Mouse (Mus musculus) heart, embryonic 16.5 days (tissue): ENCODE measurements at regions not wholly inside any gene's neighbourhood (a gene's known extent, or its start where the extent isn't known, plus 50 kb on each side); places are given as distances from the start of the nearest gene placed in this dataset.
"Not testable (repeated sequence)": the region's sequence is repeated elsewhere in the genome, so short reads cannot be mapped to it uniquely, and the experiment has no call there.

Source experiments
- ATAC-seq: fragments of 200-750 bp; cut with Nextera tagmentation; replicated peaks from 2 replicates; pipeline ENCODE4 v1.8.0; 2017; ENCODE audit warnings: moderate number of reproducible peaks; ENCODE audit not compliant: insufficient read depth, low FRiP score; ENCODE audit errors: extremely low read depth
- H3K27ac ChIP-seq: fragments of 300-500 bp; sonication (generic); 2 replicates; pipeline ENCODE4 v1.5.1; 2014; ENCODE audit warnings: mild to moderate bottlenecking, low read length, control low read depth, moderate library complexity
- H3K27me3 ChIP-seq: fragments of 300-500 bp; sonication (generic); 2 replicates; pipeline ENCODE4 v1.6.1; 2014; ENCODE audit warnings: low read length, mixed read lengths; ENCODE audit not compliant: control insufficient read depth, insufficient read depth
- H3K36me3 ChIP-seq: fragments of 300-500 bp; sonication (generic); 2 replicates; pipeline ENCODE4 v1.6.1; 2014; ENCODE audit not compliant: control insufficient read depth, insufficient read depth
- H3K4me1 ChIP-seq: fragments of 300-500 bp; sonication (generic); 2 replicates; pipeline ENCODE4 v1.6.1; 2014; ENCODE audit warnings: low read length, mixed read lengths; ENCODE audit not compliant: control insufficient read depth, insufficient read depth
- H3K4me2 ChIP-seq: fragments of 300-500 bp; sonication (generic); 2 replicates; pipeline ENCODE4 v1.6.1; 2014; ENCODE audit warnings: low read depth, mild to moderate bottlenecking, control low read depth, low read length
- H3K4me3 ChIP-seq: fragments of 300-500 bp; sonication (generic); 2 replicates; pipeline ENCODE4 v1.5.1; 2014; ENCODE audit warnings: mild to moderate bottlenecking, control low read depth, low read length
- H3K9ac ChIP-seq: fragments of 300-500 bp; sonication (generic); 2 replicates; pipeline ENCODE4 v1.6.1; 2014; ENCODE audit warnings: low read length, control low read depth
- H3K9me3 ChIP-seq: fragments of 300-500 bp; sonication (generic); replicated peaks from 2 replicates; pipeline ENCODE4 v1.6.1; 2016; ENCODE audit warnings: low read length; ENCODE audit not compliant: control insufficient read depth
- WGBS: fragments of 180-500 bp; shearing (Covaris S2); extraction: QIAGEN DNeasy Blood & Tissue Kit; methylation state at CpG from one replicate; pipeline ENCODE4 v1.1.7; 2014; 5-methylcytosine and 5-hydroxymethylcytosine counted together

DNA sequence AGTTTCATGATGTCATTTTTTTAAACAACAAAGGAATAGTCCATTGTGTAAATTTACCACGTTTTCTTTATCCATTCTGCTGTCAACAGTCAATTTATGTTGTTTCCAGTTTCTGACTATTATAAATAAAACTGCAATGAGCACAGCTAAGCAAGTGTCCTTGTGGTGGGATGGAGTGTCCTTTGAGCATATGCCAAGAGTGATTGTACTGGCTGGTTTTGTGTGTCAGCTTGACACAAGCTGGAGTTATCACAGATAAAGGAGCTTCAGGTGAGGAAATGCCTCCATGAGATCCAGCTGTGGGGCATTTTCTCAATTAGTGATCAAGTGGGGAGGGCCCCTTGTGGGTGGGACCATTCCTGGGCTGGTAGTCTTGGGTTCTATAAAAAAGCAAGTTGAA, 130.1 kb upstream of the Tsc22d2 start:
- H3K27me3 ChIP-seq, ATAC-seq: not testable (repeated sequence)
- 43% methylated on average over 1 of the region's 1 CpGs for WGBS

DNA sequence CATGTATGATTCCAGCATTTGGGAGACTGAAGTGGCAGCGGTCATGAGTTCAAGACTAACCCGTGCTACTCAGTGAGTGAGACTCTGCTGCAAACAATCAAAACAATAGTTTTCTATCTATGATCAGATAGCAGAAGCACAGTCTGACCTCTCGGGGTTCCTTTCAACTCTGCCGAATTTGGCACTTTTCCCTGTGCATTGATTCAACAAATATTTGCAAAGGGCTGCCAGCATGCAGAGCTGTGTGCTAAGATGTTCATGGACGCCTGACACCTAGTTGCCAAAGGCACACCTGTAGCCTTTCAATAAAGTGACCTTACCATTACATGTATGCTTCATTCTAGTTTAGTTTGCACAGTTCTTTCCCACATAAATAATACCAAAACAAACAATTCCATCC, 118.7 kb upstream of the Tsc22d2 start:
- H3K9me3 ChIP-seq = no peaks in the 10 kb centered on the region
- H3K4me3 ChIP-seq = no peak overlapping the region
- H3K27me3 ChIP-seq = no peaks in the 10 kb centered on the region
- 72% methylated on average over 5 of the region's 5 CpGs for WGBS
- H3K4me2 ChIP-seq = no peak overlapping the region
- H3K36me3 ChIP-seq = no peaks in the 10 kb centered on the region
- H3K4me1 ChIP-seq = peaks cover 4% of the 10 kb centered on the region
- no peak overlapping the region for H3K27ac ChIP-seq
- H3K9ac ChIP-seq = no peak overlapping the region
- no peak for ATAC-seq

More for the DNA sequence above, 130.1 kb upstream of the Tsc22d2 start:
- H3K9me3 ChIP-seq, H3K27ac ChIP-seq, H3K4me2 ChIP-seq, H3K4me1 ChIP-seq, H3K4me3 ChIP-seq, H3K36me3 ChIP-seq, H3K9ac ChIP-seq: not testable (repeated sequence)

DNA sequence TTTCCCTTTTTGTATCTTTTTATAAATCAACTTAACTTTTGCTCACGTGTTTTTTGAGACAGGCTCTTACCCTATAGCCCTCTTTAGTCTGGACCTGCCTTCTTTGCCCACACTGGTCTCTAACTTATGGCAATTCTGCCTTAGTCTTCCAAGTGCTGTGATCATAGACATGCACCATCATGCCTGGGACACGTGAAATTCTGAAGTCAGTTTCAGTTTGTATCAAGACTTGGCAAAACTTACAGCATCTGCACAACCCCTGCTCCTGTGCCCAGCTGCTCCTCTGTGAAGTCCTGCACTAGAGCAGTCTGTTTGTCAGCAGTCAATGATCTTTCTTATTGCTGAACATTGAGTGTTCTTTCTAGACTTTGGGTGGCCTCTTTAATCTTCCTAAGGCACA, 114.3 kb upstream of the Tsc22d2 start:
- Histone ChIP-seq H3K9me3 (no peaks in the 10 kb centered on the region), H3K36me3 (no peaks in the 10 kb centered on the region), H3K4me3 (no peak overlapping the region), H3K9ac (no peak overlapping the region), H3K27me3 (no peaks in the 10 kb centered on the region), H3K27ac (no peak overlapping the region), H3K4me1 (peaks cover 8% of the 10 kb centered on the region; the same call in 1 of the 2 replicates), H3K4me2 (no peak overlapping the region)
- no peak for ATAC-seq
- 67% methylated on average over 2 of the region's 2 CpGs for WGBS

DNA sequence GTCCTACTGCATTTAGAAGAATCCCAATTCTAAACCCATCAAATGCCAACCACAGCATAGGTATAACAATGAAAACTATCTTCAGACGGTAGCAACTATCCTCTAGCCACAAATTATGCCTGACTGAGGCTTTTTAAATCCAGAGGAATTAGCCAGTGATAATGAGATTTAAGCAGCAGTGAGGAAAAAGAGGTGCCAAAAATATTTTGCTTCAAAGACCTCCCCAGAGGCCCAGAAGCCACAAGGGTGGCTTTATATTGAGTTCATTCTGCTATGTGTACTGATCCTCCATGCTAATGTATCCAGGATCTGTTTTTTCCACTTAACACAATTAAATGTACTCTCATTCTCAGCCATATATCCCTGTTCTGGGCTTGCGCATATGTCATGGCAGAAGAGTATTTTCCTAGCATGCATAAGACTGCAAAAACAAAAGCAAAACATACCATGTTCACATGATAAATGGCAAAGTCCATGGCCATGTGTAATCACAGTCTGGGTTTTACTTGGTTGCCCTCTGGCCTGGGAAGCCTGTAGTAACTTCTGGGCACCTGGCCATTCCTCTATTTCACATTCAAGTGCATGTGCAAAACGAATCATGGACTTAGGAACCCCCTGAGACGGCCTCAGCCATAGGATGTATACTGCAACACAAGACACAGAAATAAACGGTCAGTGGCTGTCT, 113.6 kb upstream of the Tsc22d2 start:
- no peaks in the 10 kb centered on the region for H3K9me3 ChIP-seq
- H3K36me3 ChIP-seq = no peaks in the 10 kb centered on the region
- no peak overlapping the region for H3K27ac ChIP-seq
- WGBS = 59% methylated on average over 5 of the region's 5 CpGs
- no peaks in the 10 kb centered on the region for H3K27me3 ChIP-seq
- peaks cover 8% of the 10 kb centered on the region; the same call in 1 of the 2 replicates for H3K4me1 ChIP-seq
- H3K4me3 ChIP-seq = no peak overlapping the region
- H3K9ac ChIP-seq = no peak overlapping the region
- ATAC-seq = no peak
- H3K4me2 ChIP-seq = no peak overlapping the region

DNA sequence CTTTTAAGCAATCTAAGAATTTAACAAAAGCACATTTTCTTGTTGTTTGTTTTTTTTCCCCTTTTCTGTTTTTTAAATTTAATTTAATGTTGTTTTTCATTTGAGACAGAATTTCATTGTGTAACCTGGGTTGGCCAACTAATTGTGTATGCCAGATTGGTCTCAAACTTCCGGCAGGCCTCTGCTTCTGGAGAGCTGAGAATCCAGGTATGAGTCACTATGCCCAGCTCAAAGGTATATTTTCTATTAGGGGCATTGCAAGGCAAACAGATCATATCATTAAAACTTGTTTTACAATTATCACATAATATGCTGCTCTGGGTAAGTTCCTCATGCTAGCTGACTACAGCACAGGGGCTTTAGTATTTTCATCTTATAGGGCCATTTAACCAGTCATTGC, 112.2 kb upstream of the Tsc22d2 start:
- Histone ChIP-seq H3K9me3 (no peaks in the 10 kb centered on the region), H3K27me3 (no peaks in the 10 kb centered on the region), H3K4me2 (no peak overlapping the region), H3K4me3 (no peak overlapping the region), H3K27ac (no peak overlapping the region), H3K36me3 (no peaks in the 10 kb centered on the region), H3K9ac (no peak overlapping the region), H3K4me1 (peaks cover 8% of the 10 kb centered on the region; the same call in 1 of the 2 replicates)
- 85% methylated on average over 1 of the region's 1 CpGs for WGBS
- ATAC-seq = no peak

DNA sequence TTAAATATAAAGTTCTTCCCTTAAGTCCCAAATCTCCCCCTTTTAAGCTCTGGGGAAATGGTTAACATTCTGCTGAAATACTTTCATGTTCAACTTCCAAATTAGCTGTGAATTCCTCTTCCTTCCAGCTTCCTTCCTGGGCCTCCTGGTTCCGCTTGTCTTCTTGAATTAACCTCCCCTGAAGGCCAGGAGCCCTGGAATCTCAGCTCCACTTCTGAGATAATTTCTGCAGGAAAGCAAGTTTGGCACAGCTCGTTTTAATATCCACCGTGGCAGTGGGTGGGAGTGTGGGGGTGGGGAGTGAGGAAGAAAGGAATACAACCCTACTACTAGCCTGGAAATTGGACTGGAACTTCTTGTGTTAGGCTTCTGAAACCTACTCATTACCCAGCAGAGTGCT, 110.8 kb upstream of the Tsc22d2 start:
- no peak overlapping the region for H3K9ac ChIP-seq
- peaks cover 8% of the 10 kb centered on the region; the same call in 1 of the 2 replicates for H3K4me1 ChIP-seq
- no peaks in the 10 kb centered on the region for H3K27me3 ChIP-seq
- no peak for ATAC-seq
- H3K9me3 ChIP-seq = no peaks in the 10 kb centered on the region
- H3K27ac ChIP-seq = no peak overlapping the region
- no peak overlapping the region for H3K4me2 ChIP-seq
- no peaks in the 10 kb centered on the region for H3K36me3 ChIP-seq
- H3K4me3 ChIP-seq = no peak overlapping the region
- 28% methylated on average over 3 of the region's 3 CpGs for WGBS

DNA sequence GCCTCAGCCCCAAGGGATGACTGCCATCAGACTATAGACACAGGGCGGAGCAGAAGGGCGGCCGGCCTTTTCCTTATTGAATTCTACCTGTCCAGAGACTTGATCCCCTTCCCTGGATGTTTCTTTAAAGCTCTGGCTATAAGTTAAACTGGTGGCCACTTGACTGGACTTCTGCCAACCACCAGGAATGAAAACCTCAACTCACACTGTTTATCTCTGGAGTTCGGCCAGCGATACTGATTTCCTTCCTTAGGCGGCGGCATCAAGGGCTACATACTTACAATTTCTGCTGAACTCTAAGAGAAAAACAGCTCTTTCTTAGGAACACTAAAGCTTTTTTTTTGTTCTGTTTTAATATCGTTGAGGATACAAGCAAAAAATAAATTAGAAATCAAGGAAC, 104.9 kb upstream of the Tsc22d2 start:
- Histone ChIP-seq H3K4me3 (no peak overlapping the region), H3K27me3 (no peaks in the 10 kb centered on the region), H3K36me3 (no peaks in the 10 kb centered on the region), H3K9ac (no peak overlapping the region), H3K4me1 (peaks cover 12% of the 10 kb centered on the region), H3K4me2 (peak overlapping the region; percentile 34; the same call in 1 of the 2 replicates), H3K27ac (no peak overlapping the region), H3K9me3 (no peaks in the 10 kb centered on the region)
- ATAC-seq = no peak
- 28% methylated on average over 8 of the region's 8 CpGs for WGBS

DNA sequence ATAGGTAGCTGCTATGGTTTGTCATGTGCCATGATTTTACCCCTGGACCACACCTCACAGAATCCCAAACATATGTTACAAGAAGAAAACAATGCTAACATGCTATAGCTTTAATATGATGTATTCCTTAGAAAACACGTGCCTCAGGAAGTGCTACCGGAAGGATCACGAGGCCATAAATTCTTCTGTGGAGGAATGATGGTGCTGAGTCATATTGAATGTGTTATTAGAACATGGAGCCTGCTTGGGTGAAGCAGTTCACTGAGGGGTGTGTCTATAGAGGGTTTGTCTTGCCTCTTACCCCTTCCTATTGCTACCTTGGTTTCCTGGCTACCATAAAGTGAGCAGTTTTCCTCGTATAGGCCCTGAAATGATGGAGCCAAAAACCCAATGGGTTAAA, 104.1 kb upstream of the Tsc22d2 start:
- no peak overlapping the region for H3K9ac ChIP-seq
- no peaks in the 10 kb centered on the region for H3K36me3 ChIP-seq
- H3K27ac ChIP-seq = no peak overlapping the region
- peaks cover 14% of the 10 kb centered on the region for H3K4me1 ChIP-seq
- no peak overlapping the region for H3K4me2 ChIP-seq
- no peak for ATAC-seq
- no peaks in the 10 kb centered on the region for H3K9me3 ChIP-seq
- H3K27me3 ChIP-seq = no peaks in the 10 kb centered on the region
- WGBS = 65% methylated on average over 4 of the region's 4 CpGs
- H3K4me3 ChIP-seq = no peak overlapping the region

DNA sequence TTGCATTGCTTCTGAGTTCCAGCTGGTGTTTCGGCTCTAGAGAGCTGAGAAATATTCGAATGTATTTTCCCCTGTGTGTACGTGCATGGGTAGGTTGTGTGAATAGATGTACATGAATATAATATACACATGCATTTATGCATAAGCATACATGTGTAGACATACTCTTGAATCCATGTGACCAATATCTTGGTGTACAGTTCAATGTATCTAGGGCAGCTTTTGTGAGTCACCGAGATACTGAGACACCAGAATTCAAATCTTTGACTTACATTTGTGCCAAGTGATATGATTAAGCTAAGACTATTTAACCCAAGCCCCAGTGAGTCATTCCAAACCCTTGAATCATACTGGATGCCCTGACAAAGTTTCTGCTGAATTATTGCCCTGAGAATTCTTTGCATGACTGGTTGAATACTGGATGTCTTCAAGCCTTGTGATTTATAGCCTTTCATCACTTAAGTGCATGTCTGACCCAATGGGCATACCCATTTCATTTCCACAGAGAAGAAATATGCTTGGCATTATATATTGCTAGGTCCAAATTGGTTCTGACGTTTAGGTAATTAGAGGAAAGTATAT, 103.3 kb upstream of the Tsc22d2 start:
- 82% methylated on average over 5 of the region's 5 CpGs for WGBS
- H3K4me3 ChIP-seq = no peak overlapping the region
- no peaks in the 10 kb centered on the region for H3K36me3 ChIP-seq
- H3K4me2 ChIP-seq = no peak overlapping the region
- no peaks in the 10 kb centered on the region for H3K27me3 ChIP-seq
- peaks cover 14% of the 10 kb centered on the region for H3K4me1 ChIP-seq
- H3K27ac ChIP-seq = no peak overlapping the region
- no peak for ATAC-seq
- no peaks in the 10 kb centered on the region for H3K9me3 ChIP-seq
- no peak overlapping the region for H3K9ac ChIP-seq
